Mouse (Mus musculus) cortical plate, adult 2 months (tissue): ENCODE results near the gene Nsl1.

ENCODE experiments used
- CTCF ChIP-seq: fragments of 200-500 bp; IDR thresholded peaks from 2 replicates; pipeline ENCODE4 v1.5.1; 2011; ENCODE audit warnings: mild to moderate bottlenecking, control low read depth, low read length; ENCODE audit not compliant: insufficient read depth; ENCODE audit errors: extremely low read depth
- POLR2A ChIP-seq: fragments of 200-500 bp; IDR thresholded peaks from 2 replicates; pipeline ENCODE4 v1.6.1; 2011; ENCODE audit warnings: mild to moderate bottlenecking, low read length, control low read depth; ENCODE audit not compliant: insufficient read depth; ENCODE audit errors: extremely low read depth

- TF ChIP-seq CTCF (no peak), POLR2A (no peak)
Measured at GRCm38 (mm10) chr1:191073486-191073885, 10.7 kb downstream of the Nsl1 start.
